Mouse (Mus musculus): ENCODE data around the gene Adra2a. TPM values are rescaled to one million over a fixed set of nuclear protein-coding genes. Genes with fewer than 3 reads are reported as not detected.

The Adra2a gene
- 1 to 10 TPM in 1 of 2 experiments, under 1 TPM in 1; 0.94 to 1.3 TPM for total RNA-seq (2021)
- long read RNA-seq, experiment 1, partial matches to known transcripts, result 0 of 1 reads
- long read RNA-seq, experiment 1, other reads (novel, unspliced or antisense), result 1 of 1 reads
- long read RNA-seq, experiment 2, result 0 reads

DNA sequence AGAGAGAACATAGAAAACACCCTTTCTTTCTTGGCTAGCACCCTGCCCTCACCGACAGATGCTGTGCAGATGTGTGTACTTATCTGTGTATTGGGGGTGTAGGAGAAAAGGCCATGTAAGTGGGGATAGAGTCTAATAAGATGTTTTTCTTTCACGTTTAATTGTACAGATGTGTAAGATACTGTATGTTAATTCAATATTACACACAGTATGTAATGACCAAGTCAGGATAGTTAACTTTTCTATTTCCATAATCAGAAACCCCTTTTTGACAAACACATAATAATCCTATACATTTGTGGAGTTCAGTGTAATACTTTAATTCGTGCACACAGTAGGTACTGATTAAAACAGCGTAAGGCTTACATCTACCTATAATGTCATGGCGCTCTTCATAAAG is at the start of gene Adra2a:
Gene Adra2a (plus strand): TSS at position 301 of the 400 bp plus-strand sequence.
- DNase-seq, result no peak

DNA sequence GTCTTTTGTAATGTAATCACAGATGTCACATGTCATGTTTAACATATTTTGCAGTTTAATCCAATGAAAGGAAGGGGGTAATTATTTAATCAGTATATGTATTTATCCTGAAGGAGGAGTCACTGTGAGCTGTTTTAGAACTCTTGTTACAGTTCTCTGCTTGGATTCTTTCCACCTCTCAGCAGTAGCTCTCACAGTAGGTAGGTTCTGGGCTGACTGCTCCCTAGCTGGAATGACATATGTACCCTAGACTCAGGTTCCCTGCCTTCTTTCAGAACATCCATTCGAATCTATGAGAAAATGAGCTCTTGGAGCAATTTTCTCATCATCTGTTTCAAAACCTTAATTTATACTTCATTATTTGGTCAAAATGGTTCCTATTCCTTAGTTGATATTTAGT is 49.7 kb upstream of the Adra2a start:
- no peak for DNase-seq

DNA sequence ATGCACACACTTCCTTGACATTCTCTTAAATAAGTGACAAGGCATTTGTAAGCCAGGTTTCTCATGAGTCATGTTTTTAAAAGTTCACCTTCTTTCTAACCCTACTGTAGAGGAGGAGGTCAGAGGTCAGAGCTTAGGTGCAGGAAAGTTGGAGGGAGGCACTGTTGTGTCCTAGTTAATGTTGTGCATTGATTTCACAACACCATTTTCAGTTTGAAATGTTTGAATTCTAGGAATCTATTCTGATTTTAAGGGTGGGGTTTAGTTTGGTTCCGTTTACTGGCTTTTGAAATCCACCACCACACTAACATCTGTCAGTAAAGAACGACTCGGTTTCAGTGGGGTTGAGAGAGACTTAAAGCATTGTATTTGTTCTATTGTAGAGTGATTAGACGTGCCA is 33.0 kb upstream of the Adra2a start:
- no peak for DNase-seq

DNA sequence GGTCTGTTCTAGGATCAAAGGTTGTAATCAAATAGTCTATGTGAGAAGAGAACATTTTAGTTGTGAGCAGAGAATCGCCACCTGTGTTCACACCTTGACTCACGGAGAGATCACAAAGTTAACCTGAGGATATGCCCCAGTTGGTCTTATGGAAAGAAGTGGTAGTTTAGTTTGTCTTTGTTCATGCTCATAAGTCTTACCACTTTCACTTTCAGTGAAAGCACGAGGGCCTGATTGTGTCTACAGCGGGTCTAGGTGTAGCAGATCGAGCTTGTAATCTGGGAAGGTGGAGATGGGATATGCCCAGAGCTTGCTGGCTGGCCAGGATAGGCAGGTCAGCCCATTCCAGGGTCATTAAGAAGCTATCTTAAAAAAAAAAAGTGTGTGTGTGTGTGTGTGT is 29.0 kb upstream of the Adra2a start:
- DNase-seq, result no peak

GRCm38 (mm10) chr19:54015503-54015902 is 28.4 kb upstream of the Adra2a start:
- no peak for DNase-seq

GRCm38 (mm10) chr19:54035100-54035499 is 8.9 kb upstream of the Adra2a start:
- DNase-seq, result no peak

DNA sequence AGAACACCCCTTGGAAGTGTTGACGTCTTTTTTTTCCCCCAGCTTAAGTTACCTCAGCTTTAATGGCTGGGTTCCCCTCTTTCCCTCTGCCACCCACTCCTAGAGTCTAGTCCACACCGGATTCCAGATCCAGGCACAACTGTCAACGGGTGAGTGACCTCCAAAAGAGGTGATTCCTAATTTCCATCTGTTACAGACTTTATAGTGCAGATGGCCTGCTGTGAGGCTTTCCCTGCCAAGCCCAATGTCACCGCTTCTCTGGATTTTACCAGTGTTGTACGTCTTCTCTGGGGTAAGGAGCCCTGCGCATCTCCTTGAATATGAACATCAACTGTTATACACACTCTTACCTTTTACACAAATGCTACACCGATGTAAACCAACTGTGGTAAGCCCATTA is 4.5 kb upstream of the Adra2a start:
- no peak for DNase-seq

- no peak for DNase-seq
Measured at GRCm38 (mm10) chr19:54040356-54041028, 3.5 kb upstream of the Adra2a start.

DNA sequence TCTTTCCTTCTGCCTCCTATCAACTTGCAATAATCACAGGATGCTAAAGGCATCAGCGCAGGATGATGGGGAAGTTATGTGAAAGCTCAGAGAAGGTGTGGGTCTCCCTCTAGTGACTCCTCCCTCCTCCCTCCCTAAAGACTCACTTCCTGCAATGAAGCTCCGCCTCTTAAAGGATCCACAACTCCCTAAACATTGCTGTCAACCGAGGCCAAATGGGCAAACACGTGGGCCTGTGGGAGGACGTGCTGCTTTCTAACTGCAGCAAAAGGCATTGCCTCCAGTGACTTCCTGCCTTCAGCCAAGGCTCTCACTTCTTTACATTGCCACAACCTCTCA is 3.0 kb upstream of the Adra2a start:
- DNase-seq, result no peak

GRCm38 (mm10) chr19:54044507-54045371 is 788 bp downstream of the Adra2a start:
- peak; percentile 53 for DNase-seq

GRCm38 (mm10) chr19:54045412-54045811 is 1.5 kb downstream of the Adra2a start:
- peak; percentile 29 for DNase-seq

GRCm38 (mm10) chr19:54045931-54046683 is 2.2 kb downstream of the Adra2a start:
- DNase-seq, result peak; percentile 23

DNA sequence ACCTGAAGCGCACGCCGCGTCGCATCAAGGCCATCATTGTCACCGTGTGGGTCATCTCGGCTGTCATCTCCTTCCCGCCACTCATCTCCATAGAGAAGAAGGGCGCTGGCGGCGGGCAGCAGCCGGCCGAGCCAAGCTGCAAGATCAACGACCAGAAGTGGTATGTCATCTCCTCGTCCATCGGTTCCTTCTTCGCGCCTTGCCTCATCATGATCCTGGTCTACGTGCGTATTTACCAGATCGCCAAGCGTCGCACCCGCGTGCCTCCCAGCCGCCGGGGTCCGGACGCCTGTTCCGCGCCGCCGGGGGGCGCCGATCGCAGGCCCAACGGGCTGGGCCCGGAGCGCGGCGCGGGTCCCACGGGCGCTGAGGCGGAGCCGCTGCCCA is 2.7 kb downstream of the Adra2a start:
- no peak for DNase-seq

- peak; percentile 11 for DNase-seq
Measured at GRCm38 (mm10) chr19:54047386-54048050, 3.6 kb downstream of the Adra2a start.

GRCm38 (mm10) chr19:54048161-54048885 is 4.4 kb downstream of the Adra2a start:
- DNase-seq, result no peak

DNA sequence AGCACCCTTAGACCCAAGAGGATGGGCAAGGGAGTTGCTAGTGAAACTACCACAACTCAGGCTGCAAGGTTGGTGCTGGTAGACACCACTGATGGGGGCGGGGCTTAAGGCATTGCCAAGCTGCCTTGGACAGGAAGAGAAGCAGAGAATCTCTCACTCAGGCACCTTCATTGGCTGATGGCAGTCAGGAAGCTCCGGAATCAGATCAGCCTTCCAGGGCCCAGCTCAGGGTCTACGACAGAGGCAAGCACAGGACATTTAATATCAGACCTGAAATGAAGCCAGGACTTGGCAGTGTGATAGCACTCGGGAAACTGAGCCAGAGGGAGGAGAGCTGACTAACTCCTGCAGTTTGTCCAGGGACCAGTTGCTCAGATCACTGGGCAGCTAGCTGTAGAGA is 7.7 kb downstream of the Adra2a start:
- peak; percentile 14 for DNase-seq

- no peak for DNase-seq
Measured at GRCm38 (mm10) chr19:54055845-54056244, 11.9 kb downstream of the Adra2a start.

GRCm38 (mm10) chr19:54068447-54068846 is 24.5 kb downstream of the Adra2a start:
- DNase-seq, result no peak

GRCm38 (mm10) chr19:54070521-54070920 is 26.6 kb downstream of the Adra2a start:
- no peak for DNase-seq

DNA sequence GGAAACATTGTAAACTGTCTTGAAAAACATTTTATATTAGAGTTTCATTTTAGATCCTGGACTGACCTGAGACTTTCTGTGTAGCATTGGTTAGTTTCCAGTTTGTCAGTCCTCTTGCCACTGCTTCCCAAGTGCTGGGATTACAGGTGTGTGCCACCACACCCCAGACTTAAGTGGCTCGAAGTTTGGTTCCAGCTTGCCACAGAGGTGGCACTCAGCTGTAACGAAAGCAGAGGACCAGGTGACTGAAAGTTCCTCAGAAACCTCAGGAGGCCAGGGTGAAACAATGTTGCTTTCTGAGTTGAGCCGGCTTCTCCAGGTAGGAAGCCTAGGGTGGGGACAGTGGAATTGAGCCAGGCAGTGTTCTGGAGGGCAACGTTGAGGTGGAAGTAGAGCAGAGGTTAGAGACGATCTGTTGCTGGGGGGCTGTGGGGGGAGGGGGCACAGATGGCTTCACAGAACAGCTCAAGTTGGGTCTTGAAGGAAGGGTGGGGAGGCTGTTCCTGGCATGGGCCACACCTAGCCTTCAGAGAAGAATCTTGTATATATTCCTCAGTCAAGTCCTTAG is 28.4 kb downstream of the Adra2a start:
- DNase-seq, result no peak
